Mouse (Mus musculus): ENCODE measurements at regions not wholly inside any gene's neighbourhood (a gene's known extent, or its start where the extent isn't known, plus 50 kb on each side); places are given as distances from the start of the nearest gene placed in this dataset.

GRCm38 (mm10) chr7:128980827-128981226 is 236.1 kb downstream of the Sec23ip start:
- no peak for TF ChIP-seq GATA1 (IDR thresholded peaks at IDR 0.05; ENCODE audit: low read length)

- no peak for TF ChIP-seq GATA1 (IDR thresholded peaks at IDR 0.05; ENCODE audit: low read length)
These were observed 254.0 kb downstream of the Sec23ip start for GRCm38 (mm10) chr7:128998759-128999158.

- no peak for TF ChIP-seq GATA1 (IDR thresholded peaks at IDR 0.05; ENCODE audit: low read length)
These were observed 254.4 kb upstream of the Plpp4 start for GRCm38 (mm10) chr7:129002419-129002818.

GRCm38 (mm10) chr7:129003150-129003549 is 253.7 kb upstream of the Plpp4 start:
- TF ChIP-seq GATA1 (IDR thresholded peaks at IDR 0.05; ENCODE audit: low read length), result no peak

- TF ChIP-seq GATA1 (IDR thresholded peaks at IDR 0.05; ENCODE audit: low read length), result no peak
These were observed 240.5 kb upstream of the Plpp4 start for GRCm38 (mm10) chr7:129016353-129016752.

- TF ChIP-seq GATA1 (IDR thresholded peaks at IDR 0.05; ENCODE audit: low read length), result no peak
These were observed 229.7 kb upstream of the Plpp4 start for GRCm38 (mm10) chr7:129027116-129027515.

- TF ChIP-seq GATA1 (IDR thresholded peaks at IDR 0.05; ENCODE audit: low read length), result no peak
These were observed 208.8 kb upstream of the Plpp4 start for GRCm38 (mm10) chr7:129048023-129048422.

- no peak for TF ChIP-seq GATA1 (IDR thresholded peaks at IDR 0.05; ENCODE audit: low read length)
These were observed 207.1 kb upstream of the Plpp4 start for GRCm38 (mm10) chr7:129049726-129050125.

GRCm38 (mm10) chr7:129050675-129051074 is 206.2 kb upstream of the Plpp4 start:
- TF ChIP-seq GATA1 (IDR thresholded peaks at IDR 0.05; ENCODE audit: low read length), result no peak

- TF ChIP-seq GATA1 (IDR thresholded peaks at IDR 0.05; ENCODE audit: low read length), result no peak
These were observed 189.9 kb upstream of the Plpp4 start for GRCm38 (mm10) chr7:129066891-129067290.

GRCm38 (mm10) chr7:129068137-129068536 is 188.7 kb upstream of the Plpp4 start:
- no peak for TF ChIP-seq GATA1 (IDR thresholded peaks at IDR 0.05; ENCODE audit: low read length)

GRCm38 (mm10) chr7:129079786-129080185 is 177.0 kb upstream of the Plpp4 start:
- no peak for TF ChIP-seq GATA1 (IDR thresholded peaks at IDR 0.05; ENCODE audit: low read length)

- TF ChIP-seq GATA1 (IDR thresholded peaks at IDR 0.05; ENCODE audit: low read length), result no peak
These were observed 165.4 kb upstream of the Plpp4 start for GRCm38 (mm10) chr7:129091441-129091840.

GRCm38 (mm10) chr7:129096374-129097069 is 160.3 kb upstream of the Plpp4 start:
- no peak for TF ChIP-seq GATA1 (IDR thresholded peaks at IDR 0.05; ENCODE audit: low read length)

- TF ChIP-seq GATA1 (IDR thresholded peaks at IDR 0.05; ENCODE audit: low read length), result no peak
These were observed 154.4 kb upstream of the Plpp4 start for GRCm38 (mm10) chr7:129102437-129102836.

GRCm38 (mm10) chr7:129134176-129134575 is 122.7 kb upstream of the Plpp4 start:
- no peak for TF ChIP-seq GATA1 (IDR thresholded peaks at IDR 0.05; ENCODE audit: low read length)

GRCm38 (mm10) chr7:129134661-129135215 is 122.1 kb upstream of the Plpp4 start:
- TF ChIP-seq GATA1 (IDR thresholded peaks at IDR 0.05; ENCODE audit: low read length), result no peak
